Mouse (Mus musculus): ENCODE results near the gene 2210016F16Rik. TPM values are rescaled to one million over a fixed set of nuclear protein-coding genes. Genes with fewer than 3 reads are reported as not detected.

The 2210016F16Rik gene
- 23.0 TPM for polyA plus RNA-seq (2014; fragmentation: Illumina TruSeq; extraction: RNeasy Lipid Tissue Mini Kit (QIAGEN cat#74804); ENCODE audit: low read depth, low replicate concordance)

DNA sequence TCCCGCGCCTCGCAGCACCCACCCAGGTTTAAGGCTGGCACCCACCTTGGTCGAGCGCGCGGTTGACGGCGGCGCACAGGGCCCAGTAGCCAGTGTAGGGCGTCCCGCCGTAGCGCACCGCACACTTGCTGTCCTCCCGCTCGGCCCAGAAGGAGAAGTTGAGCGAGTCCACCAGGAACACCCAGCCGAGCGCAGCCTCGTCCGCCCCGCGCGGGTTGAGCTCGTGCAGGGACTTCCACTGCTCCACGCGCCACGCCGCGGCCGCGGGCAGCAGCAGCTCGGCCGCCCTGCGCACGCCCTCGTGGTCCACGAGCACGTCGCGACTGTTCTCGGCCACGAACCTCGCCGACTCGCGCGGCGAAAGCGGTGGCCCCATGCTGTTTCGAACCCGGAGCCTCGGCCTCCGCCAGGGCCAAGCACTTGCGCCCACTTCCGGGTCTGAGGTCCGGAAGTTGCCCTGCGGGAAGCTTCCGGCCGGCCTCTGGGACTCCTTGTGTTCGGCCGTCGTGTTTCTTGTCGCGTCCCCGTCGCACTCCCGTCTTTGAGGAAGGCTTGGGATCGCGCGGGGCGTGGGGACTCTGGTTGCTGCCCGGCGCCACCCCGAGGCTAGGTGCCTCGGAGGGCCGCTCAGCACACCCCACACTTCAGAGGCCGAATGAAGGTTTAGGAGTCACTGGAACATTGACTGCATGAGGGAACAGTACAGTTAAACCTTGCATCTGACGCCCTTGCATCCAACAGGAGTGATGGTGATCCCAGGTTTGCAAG lies at the start of gene 2210016F16Rik:
TSS of gene 2210016F16Rik (minus strand) at position 447 of the 768 bp plus-strand sequence.

DNA sequence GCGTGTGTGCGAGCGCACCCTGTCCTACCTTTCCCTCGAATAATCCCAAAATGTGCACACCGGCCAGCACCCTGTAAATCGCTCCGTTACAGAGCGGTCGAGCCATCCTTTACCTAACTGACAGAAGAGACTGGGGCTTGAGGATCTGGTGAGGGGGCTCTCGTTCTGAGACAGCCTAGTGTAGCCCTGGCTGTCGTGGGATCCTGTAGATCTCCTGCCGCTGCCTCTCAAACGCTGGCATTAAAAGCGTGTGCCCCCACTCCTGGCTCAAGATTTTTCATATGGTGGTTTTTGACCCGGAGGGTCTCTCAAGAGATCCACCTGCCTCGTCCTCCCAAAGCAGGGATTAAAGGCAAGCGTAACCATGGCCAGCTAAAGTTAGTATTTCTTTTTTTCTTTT lies 18.2 kb upstream of the 2210016F16Rik start, which contains the start of gene Hnrnpk:
TSS of gene Hnrnpk (minus strand) at position 101 of the 400 bp plus-strand sequence.

DNA sequence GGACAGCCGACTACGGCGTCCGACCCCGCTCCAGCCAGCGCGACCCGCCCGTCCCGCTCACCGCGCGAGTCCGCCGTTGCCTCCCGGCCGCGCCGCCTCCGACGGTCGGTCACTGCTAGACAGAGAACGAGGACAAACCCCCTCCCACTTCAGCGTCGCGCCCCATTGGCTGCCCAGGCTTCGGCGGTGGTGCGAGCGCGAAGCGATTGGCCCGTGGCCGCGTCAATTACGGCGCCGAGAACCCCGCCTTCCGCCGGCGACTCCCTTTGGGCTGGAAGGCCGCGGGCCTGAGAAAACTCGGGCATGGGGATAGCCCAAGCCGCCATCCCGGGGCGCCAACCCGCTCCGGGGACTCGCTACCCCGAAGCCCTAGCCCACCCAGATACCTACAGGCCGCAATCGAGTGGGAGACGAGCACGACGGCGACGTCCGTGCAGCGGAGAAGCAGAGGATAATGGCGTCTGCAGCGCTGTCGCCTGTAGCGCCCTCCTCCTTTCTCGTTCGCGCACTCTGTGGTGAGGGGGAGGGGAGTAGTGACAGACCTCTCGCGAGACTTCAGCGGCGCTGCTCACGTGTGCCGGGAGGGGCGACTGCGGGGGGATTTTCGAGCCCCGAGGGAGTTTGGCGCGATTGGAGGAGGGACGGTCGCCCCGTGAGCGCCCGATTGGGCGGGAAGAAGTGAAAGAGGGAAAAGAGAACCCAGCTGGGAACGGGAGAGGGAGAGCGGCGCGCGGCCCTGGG lies 17.1 kb upstream of the 2210016F16Rik start, which contains the start of gene Rmi1:
TSS of gene Rmi1 (plus strand) at position 246 of the 741 bp plus-strand sequence.

DNA sequence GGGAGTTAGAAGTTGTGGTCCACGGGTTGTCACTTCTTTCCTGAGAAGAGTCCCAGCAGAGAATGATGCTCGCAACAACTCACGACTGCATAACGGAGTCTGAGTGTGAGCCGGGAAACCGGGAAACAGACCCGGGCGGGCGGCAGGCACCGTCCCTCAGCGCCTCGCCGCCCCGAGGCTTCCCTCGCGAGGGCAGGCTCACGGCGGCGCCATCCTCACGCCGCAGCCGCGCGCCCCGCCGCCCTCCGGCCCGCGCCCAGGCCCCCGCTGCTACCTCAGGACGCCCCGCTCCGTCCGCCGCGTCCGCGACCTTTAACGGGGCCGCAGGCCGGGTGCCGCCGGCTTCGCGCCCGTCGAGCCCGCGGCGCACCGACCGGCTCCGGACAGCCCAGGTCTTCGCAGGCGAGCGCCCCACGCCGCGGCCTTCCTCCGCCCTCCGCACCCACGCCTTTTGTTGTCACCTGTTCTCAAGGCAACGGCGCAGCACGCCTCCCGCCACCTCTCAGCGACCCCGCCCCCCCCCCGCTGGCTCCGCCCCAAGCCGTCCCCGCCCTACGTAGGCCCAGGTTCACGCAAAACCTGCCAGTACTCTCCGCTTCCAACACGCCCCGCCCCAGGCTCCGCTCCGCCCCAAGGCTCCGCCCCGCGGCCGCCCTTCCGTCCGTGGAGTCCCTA lies 26.3 kb downstream of the 2210016F16Rik start, which contains the start of gene Kif27:
TSS of gene Kif27 (minus strand) at position 494 of the 675 bp plus-strand sequence.

Other genes starting within 250 kb of the 2210016F16Rik start
- 53.9 TPM for gene Idnk, start 227.6 kb downstream of the 2210016F16Rik start, polyA plus RNA-seq (2014; fragmentation: Illumina TruSeq; extraction: RNeasy Lipid Tissue Mini Kit (QIAGEN cat#74804); ENCODE audit: low read depth, low replicate concordance)
- gene Ubqln1, start 169.6 kb downstream of the 2210016F16Rik start, polyA plus RNA-seq (2014; fragmentation: Illumina TruSeq; extraction: RNeasy Lipid Tissue Mini Kit (QIAGEN cat#74804); ENCODE audit: low read depth, low replicate concordance) = 136 TPM
- 92.9 TPM for gene Gkap1, start 109.5 kb downstream of the 2210016F16Rik start, polyA plus RNA-seq (2014; fragmentation: Illumina TruSeq; extraction: RNeasy Lipid Tissue Mini Kit (QIAGEN cat#74804); ENCODE audit: low read depth, low replicate concordance)
- 3.5 TPM for gene Kif27, start 26.1 kb downstream of the 2210016F16Rik start, polyA plus RNA-seq (2014; fragmentation: Illumina TruSeq; extraction: RNeasy Lipid Tissue Mini Kit (QIAGEN cat#74804); ENCODE audit: low read depth, low replicate concordance)
- gene Rmi1, start 17.0 kb upstream of the 2210016F16Rik start, polyA plus RNA-seq (2014; fragmentation: Illumina TruSeq; extraction: RNeasy Lipid Tissue Mini Kit (QIAGEN cat#74804); ENCODE audit: low read depth, low replicate concordance) = 24.8 TPM
- 435 TPM for gene Hnrnpk, start 18.1 kb upstream of the 2210016F16Rik start, polyA plus RNA-seq (2014; fragmentation: Illumina TruSeq; extraction: RNeasy Lipid Tissue Mini Kit (QIAGEN cat#74804); ENCODE audit: low read depth, low replicate concordance)
- 11.3 TPM for gene Slc28a3, start 225.7 kb upstream of the 2210016F16Rik start, polyA plus RNA-seq (2014; fragmentation: Illumina TruSeq; extraction: RNeasy Lipid Tissue Mini Kit (QIAGEN cat#74804); ENCODE audit: low read depth, low replicate concordance)

All from adipose tissue, adult 10 weeks (tissue).